Mouse (Mus musculus): ENCODE data around the gene Etl4. TPM values are rescaled to one million over a fixed set of nuclear protein-coding genes. Genes with fewer than 3 reads are reported as not detected.

Etl4 gene
- total and polyA plus RNA-seq, 3 experiments: 29.8 to 40.3 (median 36.0) TPM

- no peak overlapping the region for H3K9ac ChIP-seq (ENCODE audit: low read depth, low read length)
- no peaks in the 10 kb centered on the region for H3K36me3 ChIP-seq (ENCODE audit: control insufficient read depth, insufficient read depth, low read length)
- 42% methylated on average over 8 of the region's 8 CpGs for WGBS
- H3K27ac ChIP-seq: peak overlapping the region; percentile 59
- intact Hi-C loops (cut with DNase I): loop anchor here (10.0 kb wide), 1 partner anchor 278 kb away; no protein-coding TSS in a partner anchor
- H3K4me3 ChIP-seq: no peak overlapping the region
- TF ChIP-seq EP300 (IDR thresholded peaks at IDR 0.05; ENCODE audit: insufficient read depth, low read depth, low read length) (no peak), CTCF (IDR thresholded peaks at IDR 0.05) (no peak), POLR2A (IDR thresholded peaks at IDR 0.05; ENCODE audit: insufficient read depth, low read depth, low read length) (no peak)
- H3K4me1 ChIP-seq (ENCODE audit: control insufficient read depth, insufficient read depth, low read length): peaks cover 7% of the 10 kb centered on the region
- no peaks in the 10 kb centered on the region for H3K27me3 ChIP-seq (ENCODE audit: control insufficient read depth, insufficient read depth, low read length)
- peak in 1 of 2 experiments; percentile 24 for DNase-seq
- no peaks in the 10 kb centered on the region for H3K79me2 ChIP-seq (replicated peaks; ENCODE audit: control insufficient read depth, insufficient read depth, low read length)
Observed at GRCm38 (mm10) chr2:20496219-20496800, 586.7 kb downstream of the Etl4 start.

GRCm38 (mm10) chr2:20507832-20508723 is 598.5 kb downstream of the Etl4 start:
- intact Hi-C loops (cut with DNase I): no loop called here
- Histone ChIP-seq H3K27me3 (ENCODE audit: control insufficient read depth, insufficient read depth, low read length) (no peaks in the 10 kb centered on the region), H3K27ac (no peak overlapping the region), H3K79me2 (replicated peaks; ENCODE audit: control insufficient read depth, insufficient read depth, low read length) (no peaks in the 10 kb centered on the region), H3K9ac (ENCODE audit: low read depth, low read length) (no peak overlapping the region), H3K4me1 (ENCODE audit: control insufficient read depth, insufficient read depth, low read length) (no peaks in the 10 kb centered on the region), H3K36me3 (ENCODE audit: control insufficient read depth, insufficient read depth, low read length) (no peaks in the 10 kb centered on the region), H3K4me3 (no peak overlapping the region)
- no peak for DNase-seq
- 58% methylated on average over 6 of the region's 6 CpGs for WGBS
- TF ChIP-seq EP300 (IDR thresholded peaks at IDR 0.05; ENCODE audit: insufficient read depth, low read depth, low read length): no peak
- TF ChIP-seq POLR2A (IDR thresholded peaks at IDR 0.05; ENCODE audit: insufficient read depth, low read depth, low read length): no peak
- TF ChIP-seq CTCF (IDR thresholded peaks at IDR 0.05): no peak

- Histone ChIP-seq H3K9ac (ENCODE audit: low read depth, low read length) (no peak overlapping the region), H3K79me2 (replicated peaks; ENCODE audit: control insufficient read depth, insufficient read depth, low read length) (no peaks in the 10 kb centered on the region), H3K4me1 (ENCODE audit: control insufficient read depth, insufficient read depth, low read length) (no peaks in the 10 kb centered on the region), H3K36me3 (ENCODE audit: control insufficient read depth, insufficient read depth, low read length) (no peaks in the 10 kb centered on the region), H3K4me3 (no peak overlapping the region), H3K27ac (no peak overlapping the region), H3K27me3 (ENCODE audit: control insufficient read depth, insufficient read depth, low read length) (no peaks in the 10 kb centered on the region)
- WGBS: 42% methylated on average over 3 of the region's 3 CpGs
- DNase-seq: no peak
- intact Hi-C loops (cut with DNase I): no loop called here
- no peak for TF ChIP-seq EP300 (IDR thresholded peaks at IDR 0.05; ENCODE audit: insufficient read depth, low read depth, low read length)
- no peak for TF ChIP-seq CTCF (IDR thresholded peaks at IDR 0.05)
- no peak for TF ChIP-seq POLR2A (IDR thresholded peaks at IDR 0.05; ENCODE audit: insufficient read depth, low read depth, low read length)
Observed at GRCm38 (mm10) chr2:20508724-20509052, 599.1 kb downstream of the Etl4 start.

- Histone ChIP-seq H3K4me3 (no peak overlapping the region), H3K27ac (no peak overlapping the region), H3K79me2 (replicated peaks; ENCODE audit: control insufficient read depth, insufficient read depth, low read length) (no peaks in the 10 kb centered on the region), H3K36me3 (ENCODE audit: control insufficient read depth, insufficient read depth, low read length) (no peaks in the 10 kb centered on the region), H3K9ac (ENCODE audit: low read depth, low read length) (no peak overlapping the region), H3K4me1 (ENCODE audit: control insufficient read depth, insufficient read depth, low read length) (no peaks in the 10 kb centered on the region), H3K27me3 (ENCODE audit: control insufficient read depth, insufficient read depth, low read length) (no peaks in the 10 kb centered on the region)
- WGBS: 83% methylated on average over 2 of the region's 2 CpGs
- DNase-seq: no peak
- TF ChIP-seq CTCF (IDR thresholded peaks at IDR 0.05) (no peak), POLR2A (IDR thresholded peaks at IDR 0.05; ENCODE audit: insufficient read depth, low read depth, low read length) (no peak), EP300 (IDR thresholded peaks at IDR 0.05; ENCODE audit: insufficient read depth, low read depth, low read length) (no peak)
- intact Hi-C loops (cut with DNase I): no loop called here
Observed at GRCm38 (mm10) chr2:20510061-20510460, 600.5 kb downstream of the Etl4 start.

- H3K4me1 ChIP-seq (ENCODE audit: control insufficient read depth, insufficient read depth, low read length): peaks cover 3% of the 10 kb centered on the region; the same call in 1 of the 2 replicates
- no peaks in the 10 kb centered on the region for H3K79me2 ChIP-seq (replicated peaks; ENCODE audit: control insufficient read depth, insufficient read depth, low read length)
- DNase-seq: no peak
- H3K36me3 ChIP-seq (ENCODE audit: control insufficient read depth, insufficient read depth, low read length): no peaks in the 10 kb centered on the region
- H3K27me3 ChIP-seq (ENCODE audit: control insufficient read depth, insufficient read depth, low read length): no peaks in the 10 kb centered on the region
- TF ChIP-seq CTCF (IDR thresholded peaks at IDR 0.05) (no peak), EP300 (IDR thresholded peaks at IDR 0.05; ENCODE audit: insufficient read depth, low read depth, low read length) (no peak), POLR2A (IDR thresholded peaks at IDR 0.05; ENCODE audit: insufficient read depth, low read depth, low read length) (no peak)
- intact Hi-C loops (cut with DNase I): no loop called here
- H3K4me3 ChIP-seq: no peak overlapping the region
- WGBS: 76% methylated on average over 8 of the region's 8 CpGs
- H3K27ac ChIP-seq: no peak overlapping the region; the same call in none of the 2 replicates
- H3K9ac ChIP-seq (ENCODE audit: low read depth, low read length): no peak overlapping the region
Observed at GRCm38 (mm10) chr2:20516270-20516865, 606.8 kb downstream of the Etl4 start.

Data from heart, adult 2 months (tissue).